Mouse (Mus musculus) ES-E14 (cell line): Measurements from ENCODE around the gene Slc16a5. TPM values are rescaled to one million over a fixed set of nuclear protein-coding genes. Genes with fewer than 3 reads are reported as not detected.

Experiments
- DNase-seq: peaks from one replicate; pipeline ENCODE4 v3.0.0-alpha.2; 2013; ENCODE audit warnings: low read depth, low spot score
- H3K27ac ChIP-seq: 2 replicates; pipeline ENCODE4 v1.5.1; 2012; ENCODE audit warnings: low read depth, mild to moderate bottlenecking, low read length, moderate library complexity, mixed read lengths; ENCODE audit not compliant: poor library complexity, insufficient read depth, severe bottlenecking
- H3K36me3 ChIP-seq: 2 replicates; pipeline ENCODE4 v1.6.1; 2012; ENCODE audit warnings: mild to moderate bottlenecking, low read length, moderate library complexity, mixed read lengths; ENCODE audit not compliant: control insufficient read depth, poor library complexity, insufficient read depth, severe bottlenecking
- H3K4me1 ChIP-seq, 2 experiments: fragments of 150-350 bp in 1 of 2; sonication (generic) in 1 of 2; 2 replicates each; pipeline ENCODE4 v1.6.1; 2012; ENCODE audit warnings: low read length in 2 of 2, mild to moderate bottlenecking in 1 of 2, mixed read lengths in 1 of 2; ENCODE audit not compliant: control insufficient read depth in 2 of 2, insufficient read depth in 2 of 2, poor library complexity in 1 of 2
- H3K4me3 ChIP-seq, 2 experiments: fragments of 150-350 bp in 1 of 2; sonication (generic) in 1 of 2; 2 replicates each; pipeline ENCODE4 v1.5.1; 2012; ENCODE audit warnings: low read length in 2 of 2, low read depth in 1 of 2, mild to moderate bottlenecking in 1 of 2, mixed read lengths in 1 of 2; ENCODE audit not compliant: insufficient read depth in 1 of 2, poor library complexity in 1 of 2, severe bottlenecking in 1 of 2
- H3K9ac ChIP-seq: 2 replicates; pipeline ENCODE4 v1.6.1; 2012; ENCODE audit warnings: low read depth, mild to moderate bottlenecking, low read length, mixed read lengths; ENCODE audit not compliant: poor library complexity, insufficient read depth, severe bottlenecking
- H3K9me3 ChIP-seq: fragments of 150-350 bp; sonication (generic); 2 replicates; pipeline ENCODE4 v1.6.1; 2012; ENCODE audit warnings: low read depth, mild to moderate bottlenecking, low read length; ENCODE audit not compliant: control insufficient read depth, insufficient read depth
- CHD2 ChIP-seq: IDR thresholded peaks from 2 replicates; pipeline ENCODE4 v1.6.1; 2014; ENCODE audit warnings: mild to moderate bottlenecking, low read depth, low read length, inconsistent platforms
- HCFC1 ChIP-seq: IDR thresholded peaks from 2 replicates; pipeline ENCODE4 v1.6.1; 2012; ENCODE audit warnings: low read length, inconsistent platforms, borderline replicate concordance; ENCODE audit not compliant: insufficient read depth
- MAFK ChIP-seq: IDR thresholded peaks from 2 replicates; pipeline ENCODE4 v1.6.1; 2014; ENCODE audit warnings: mild to moderate bottlenecking, low read depth, low read length, inconsistent platforms; ENCODE audit not compliant: insufficient read depth
- ZC3H11A ChIP-seq: IDR thresholded peaks from 2 replicates; pipeline ENCODE4 v1.6.1; 2012; ENCODE audit warnings: low read depth, mild to moderate bottlenecking, inconsistent platforms, low read length, borderline replicate concordance
- ZNF384 ChIP-seq: IDR thresholded peaks from 2 replicates; pipeline ENCODE4 v1.6.1; 2012; ENCODE audit warnings: low read depth, low read length, inconsistent platforms
- in situ Hi-C, 2 experiments: fragments of 600-800 bp; cut with MboI; formaldehyde crosslinking; loops; one replicate each; pipeline ENCODE4 v1.15.1; 2025; ENCODE audit warnings: low sequenced_read_pairs in 2 of 2, inconsistent platforms in 1 of 2; ENCODE audit not compliant: unreplicated experiment in 2 of 2
- total RNA-seq: library from RNA; depleted of rRNA; stranded (reverse); fragments of 300-350 nt; gene quantifications from 2 replicates; pipeline ENCODE4 v1.2.3, GENCODE M21; 2012

The Slc16a5 gene
- total RNA-seq, 1 experiment = 1.6 TPM

DNA sequence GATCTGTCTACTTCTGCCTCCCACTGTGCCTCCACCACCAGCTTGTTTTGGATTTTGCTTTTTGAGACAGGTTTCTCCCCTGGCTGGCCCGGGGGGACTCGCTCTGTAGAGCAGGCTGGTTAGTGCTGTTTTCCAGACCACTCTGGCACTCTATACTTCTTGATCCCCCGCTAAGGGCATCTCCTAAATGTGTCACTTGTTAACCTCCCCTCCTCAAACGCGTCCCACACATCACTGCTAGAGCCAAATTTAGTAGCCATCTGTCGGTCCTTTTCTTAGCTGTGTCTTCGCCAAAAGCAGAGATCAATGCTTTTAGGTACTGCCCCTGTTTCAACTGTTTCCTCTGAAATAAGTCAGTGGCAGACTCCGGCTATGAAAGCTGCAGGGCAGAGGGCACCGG lies 56.4 kb downstream of the Slc16a5 start:
- H3K9me3 ChIP-seq = no peaks in the 10 kb centered on the region
- H3K4me1 ChIP-seq = peaks cover 0 to 5% of the 10 kb centered on the region in 2 experiments; a peak in 2 of 4 replicates
- H3K36me3 ChIP-seq = peaks cover 2% of the 10 kb centered on the region
- no peak for DNase-seq
- TF ChIP-seq CHD2 (no peak), HCFC1 (no peak), ZNF384 (no peak), ZC3H11A (no peak), MAFK (no peak)
- H3K27ac ChIP-seq = no peak overlapping the region
- H3K4me3 ChIP-seq = no peak overlapping the region
- in situ Hi-C loops = no loop called here
- no peak overlapping the region for H3K9ac ChIP-seq

DNA sequence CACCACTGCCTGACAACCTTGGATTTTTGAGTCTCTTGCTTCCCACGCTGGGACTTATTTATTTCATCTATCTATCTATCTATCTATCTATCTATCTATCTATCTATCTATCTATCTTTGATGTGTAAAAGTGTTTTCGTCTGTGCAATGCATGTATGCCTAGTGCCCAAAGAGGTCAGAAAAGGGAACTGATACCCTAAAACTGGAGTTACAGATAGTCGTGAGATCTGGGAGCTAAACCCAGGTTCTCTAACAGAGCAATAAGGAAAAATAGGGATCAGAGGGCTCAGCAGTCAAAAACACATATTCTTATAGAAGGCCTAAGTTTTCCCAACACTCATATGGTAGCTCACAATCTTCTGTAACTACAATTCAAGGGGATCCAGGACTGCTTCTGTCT lies 57.3 kb downstream of the Slc16a5 start:
- in situ Hi-C loops = no loop called here
- Histone ChIP-seq H3K9me3 (no peaks in the 10 kb centered on the region), H3K9ac (no peak overlapping the region), H3K36me3 (peaks cover 4% of the 10 kb centered on the region), H3K4me3 (no peak overlapping the region), H3K27ac (no peak overlapping the region), H3K4me1 (peaks cover 0 to 5% of the 10 kb centered on the region in 2 experiments; a peak in 2 of 4 replicates)
- DNase-seq = no peak
- TF ChIP-seq MAFK = no peak
- no peak for TF ChIP-seq CHD2
- TF ChIP-seq ZC3H11A = no peak
- TF ChIP-seq HCFC1 = no peak
- TF ChIP-seq ZNF384 = no peak

DNA sequence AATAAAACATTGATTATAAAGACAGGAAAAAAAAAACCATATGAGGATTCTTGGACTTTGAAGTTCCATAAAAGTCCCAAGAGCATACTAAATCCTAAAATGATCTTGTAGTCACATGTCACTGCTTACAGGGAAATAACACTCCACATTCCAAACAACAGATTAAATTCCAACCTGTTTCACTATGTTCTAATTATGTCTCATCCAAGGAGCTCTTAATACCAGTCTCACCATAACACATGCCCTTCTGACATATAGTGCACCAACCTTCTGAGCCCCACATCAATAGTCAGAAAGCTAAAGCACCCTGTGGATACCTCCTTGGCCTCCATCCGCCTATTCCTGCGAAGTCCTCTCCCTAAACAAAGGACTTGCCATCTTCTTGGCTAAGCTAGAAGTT lies 57.9 kb downstream of the Slc16a5 start:
- H3K27ac ChIP-seq = no peak overlapping the region
- in situ Hi-C loops = no loop called here

DNA sequence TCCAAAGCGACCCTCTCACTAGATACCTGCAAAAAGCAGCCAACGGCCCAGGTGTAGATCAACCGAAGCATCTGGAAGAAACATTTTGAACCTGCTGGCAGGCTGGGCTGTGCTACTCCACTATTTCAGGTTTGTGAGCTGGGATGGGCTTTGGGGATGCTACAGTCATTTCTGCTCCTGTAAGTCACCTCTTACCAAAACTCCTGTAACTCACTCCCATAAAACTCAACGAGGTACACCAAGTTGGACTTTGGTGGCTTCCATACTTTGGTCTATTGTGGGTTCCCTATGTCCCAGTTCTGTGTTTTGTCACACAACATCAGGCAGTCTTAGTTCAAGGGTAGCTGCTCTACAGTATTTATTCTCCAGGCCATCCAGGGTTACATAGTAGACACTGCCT lies 58.8 kb downstream of the Slc16a5 start:
- Histone ChIP-seq H3K4me3 (no peak overlapping the region), H3K9ac (no peak overlapping the region), H3K27ac (no peak overlapping the region), H3K9me3 (no peaks in the 10 kb centered on the region), H3K36me3 (peaks cover 12% of the 10 kb centered on the region), H3K4me1 (no peaks in the 10 kb centered on the region)
- TF ChIP-seq ZNF384 (no peak), HCFC1 (no peak), MAFK (no peak), ZC3H11A (no peak), CHD2 (no peak)
- DNase-seq = no peak
- in situ Hi-C loops = no loop called here

More for the DNA sequence above, 57.9 kb downstream of the Slc16a5 start:
- Histone ChIP-seq H3K4me1 (peaks cover 0 to under 1% of the 10 kb centered on the region in 2 experiments; a peak in 1 of 4 replicates), H3K36me3 (peaks cover 4% of the 10 kb centered on the region), H3K9me3 (no peaks in the 10 kb centered on the region), H3K9ac (no peak overlapping the region), H3K4me3 (no peak overlapping the region)
- no peak for TF ChIP-seq MAFK
- no peak for TF ChIP-seq HCFC1
- no peak for TF ChIP-seq ZC3H11A
- no peak for TF ChIP-seq ZNF384
- no peak for TF ChIP-seq CHD2
- no peak for DNase-seq

DNA sequence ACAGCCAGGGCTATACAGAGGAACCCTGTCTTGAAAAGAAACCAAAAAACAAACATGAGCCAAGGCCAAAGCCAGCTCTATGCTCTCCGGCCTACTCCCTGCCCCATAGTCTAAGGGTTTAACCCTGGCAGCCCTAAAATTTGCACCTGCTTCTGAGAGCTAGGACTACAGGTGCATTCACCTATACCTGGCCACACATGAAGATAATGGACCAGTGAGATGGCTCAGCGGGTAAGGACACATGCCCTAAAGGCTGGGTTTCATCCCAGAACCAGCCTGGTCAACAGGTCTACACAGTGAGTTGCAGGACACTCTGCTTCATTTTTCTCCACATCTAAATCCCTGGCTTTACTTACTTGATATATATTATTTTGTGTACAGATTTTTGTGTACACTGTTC lies 60.0 kb downstream of the Slc16a5 start:
- DNase-seq = no peak

More for the DNA sequence above, 60.0 kb downstream of the Slc16a5 start:
- TF ChIP-seq MAFK = no peak
- no peak for TF ChIP-seq CHD2
- no peak for TF ChIP-seq ZNF384
- no peak for TF ChIP-seq HCFC1
- no peak for TF ChIP-seq ZC3H11A
- Histone ChIP-seq H3K9ac (no peak overlapping the region), H3K27ac (no peak overlapping the region), H3K4me1 (peaks cover 0 to 2% of the 10 kb centered on the region in 2 experiments; a peak in 1 of 4 replicates), H3K36me3 (peaks cover 19% of the 10 kb centered on the region), H3K9me3 (no peaks in the 10 kb centered on the region), H3K4me3 (no peak overlapping the region)
- in situ Hi-C loops = no loop called here
